Mouse (Mus musculus): ENCODE results near the gene Ly6g. TPM values are rescaled to one million over a fixed set of nuclear protein-coding genes. Genes with fewer than 3 reads are reported as not detected.
"Not testable (repeated sequence)": the region's sequence is repeated elsewhere in the genome, so short reads cannot be mapped to it uniquely, and the experiment has no call there.

Gene Ly6g
- total RNA-seq (2021), result not detected

DNA sequence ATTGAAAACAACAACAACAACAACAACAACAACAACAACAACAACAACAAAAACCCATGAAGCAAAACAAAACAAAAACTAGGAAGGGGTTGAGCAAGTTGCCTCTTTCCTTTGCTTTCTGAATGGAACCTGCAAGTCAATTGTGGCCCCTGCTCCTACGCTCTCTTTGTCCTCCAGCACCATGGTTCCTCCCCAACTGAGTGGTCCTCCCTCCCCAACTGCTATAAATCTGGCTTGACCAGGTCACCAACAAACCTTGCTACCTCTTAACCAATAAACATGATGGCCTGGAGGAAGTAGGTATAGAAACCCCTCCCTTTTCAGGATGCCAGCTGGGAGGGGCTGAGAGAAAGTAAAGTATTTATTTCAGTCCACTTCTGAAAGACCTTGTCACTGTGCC, at the start of gene Ly6g:
Ly6g (plus strand) TSS at position 301 of the 400 bp plus-strand sequence.
- no peak for DNase-seq
- intact Hi-C loops (cut with DNase I), result no loop called here

- intact Hi-C loops (cut with DNase I); DNase-seq: not testable (repeated sequence)
Measured at GRCm38 (mm10) chr15:75110424-75110823, 44.6 kb upstream of the Ly6g start.

- intact Hi-C loops (cut with DNase I); DNase-seq: not testable (repeated sequence)
Measured at GRCm38 (mm10) chr15:75111861-75112630, 43.0 kb upstream of the Ly6g start, which contains the start of gene Ly6c2. Ly6c2 (minus strand) TSS chr15:75111970.

DNA sequence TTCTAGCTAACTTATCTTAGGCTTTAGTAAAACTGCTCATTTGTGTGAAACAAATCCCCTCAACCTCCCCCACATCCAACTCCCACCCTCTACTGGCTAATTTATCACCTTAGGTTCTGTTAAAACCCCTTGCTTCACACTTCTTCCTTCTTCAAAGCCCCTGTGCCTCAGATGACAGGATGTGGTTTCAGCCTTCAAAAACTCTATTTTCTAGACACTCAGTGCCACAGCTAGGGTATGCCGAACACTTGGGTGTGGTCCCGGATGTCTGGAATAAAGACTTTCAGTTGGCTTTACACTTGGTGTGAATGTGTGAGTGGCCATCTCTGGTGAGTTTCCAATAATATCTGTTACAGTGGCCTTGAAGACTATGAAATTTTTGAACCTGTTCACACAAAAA, 38.5 kb upstream of the Ly6g start:
- DNase-seq, result no peak
- intact Hi-C loops (cut with DNase I), result no loop called here

DNA sequence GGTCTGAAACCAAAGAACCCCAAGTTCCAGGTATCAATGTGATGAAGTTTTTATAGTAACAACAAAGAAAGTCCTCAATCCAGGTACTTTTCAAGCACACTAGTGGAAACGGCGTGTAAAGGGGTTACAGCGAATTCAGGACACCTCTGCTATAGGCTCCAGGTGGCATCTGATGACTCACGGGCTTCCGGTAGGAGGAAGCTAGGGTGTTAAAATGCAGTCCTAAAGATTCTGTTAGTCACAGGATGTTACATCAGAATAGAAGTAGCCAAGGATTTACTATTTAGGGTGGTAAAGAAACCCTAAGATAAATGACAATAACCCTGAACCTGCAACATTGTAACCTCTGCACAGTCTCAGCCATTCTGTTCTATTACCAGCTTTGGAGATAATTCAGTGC, 37.6 kb upstream of the Ly6g start:
- DNase-seq; intact Hi-C loops (cut with DNase I): not testable (repeated sequence)

- DNase-seq, result peak; percentile 22 to 54
- intact Hi-C loops (cut with DNase I), result not testable (repeated sequence)
Measured at GRCm38 (mm10) chr15:75118742-75119141, 36.3 kb upstream of the Ly6g start.

GRCm38 (mm10) chr15:75120066-75120465, 35.0 kb upstream of the Ly6g start:
- intact Hi-C loops (cut with DNase I), result no loop called here
- peak; percentile 5 to 22 for DNase-seq

- intact Hi-C loops (cut with DNase I); DNase-seq: not testable (repeated sequence)
Measured at GRCm38 (mm10) chr15:75132346-75132745, 22.7 kb upstream of the Ly6g start.

DNA sequence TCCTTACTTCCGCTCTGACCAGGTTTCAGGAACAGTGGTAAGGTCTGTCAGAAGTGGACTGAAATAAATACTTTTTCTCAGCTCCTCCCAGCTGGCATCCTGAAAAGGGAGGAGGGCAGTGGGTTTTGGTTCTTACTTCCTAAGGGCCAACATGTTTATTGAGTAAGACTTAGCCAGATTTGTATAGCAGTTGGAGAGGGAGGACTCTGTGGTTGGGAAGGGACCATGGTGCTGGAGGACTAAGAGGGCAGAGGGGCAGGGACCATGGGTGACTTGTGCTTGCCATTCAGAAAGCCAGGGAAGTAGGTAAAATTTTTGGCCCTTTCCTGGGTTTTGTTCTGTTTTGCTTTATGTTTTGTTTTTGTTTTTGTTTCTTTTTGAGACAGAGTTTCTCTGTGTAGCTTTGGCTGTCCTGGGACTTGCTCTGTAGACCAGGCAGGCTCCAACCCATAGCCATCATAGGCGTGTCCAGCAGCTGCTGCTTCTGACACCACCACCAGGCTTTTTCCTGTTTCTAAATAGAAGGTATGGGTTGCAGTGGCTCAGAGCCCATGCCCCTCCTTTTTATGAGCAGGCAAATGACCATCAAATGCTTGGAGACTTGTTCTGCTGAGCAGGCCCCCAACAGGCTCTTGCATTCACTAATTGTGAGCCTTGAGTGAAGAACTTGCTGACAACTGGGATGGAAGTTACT, 19.8 kb upstream of the Ly6g start:
- DNase-seq; intact Hi-C loops (cut with DNase I): not testable (repeated sequence)

DNA sequence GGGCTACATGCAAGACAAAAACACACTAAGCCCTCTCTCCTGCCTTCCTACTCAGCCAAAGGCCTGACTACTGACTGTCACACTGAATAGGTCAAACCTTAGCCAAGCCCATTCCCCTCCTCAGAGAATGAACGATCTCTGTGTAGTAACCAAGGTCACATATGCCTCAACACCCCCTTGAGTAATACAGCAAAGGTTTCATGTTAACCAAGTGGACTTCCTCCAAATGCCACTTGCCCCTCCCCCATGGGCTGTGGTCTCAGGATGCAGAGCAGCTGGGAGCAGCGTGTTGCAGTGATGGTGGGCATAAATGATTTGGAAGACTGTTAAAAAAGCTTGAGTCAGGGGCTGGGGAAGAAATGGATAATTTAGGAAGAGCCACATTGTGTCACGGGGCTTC, 17.3 kb upstream of the Ly6g start:
- DNase-seq; intact Hi-C loops (cut with DNase I): not testable (repeated sequence)

GRCm38 (mm10) chr15:75141812-75142360, 13.2 kb upstream of the Ly6g start:
- DNase-seq, result peak; percentile 10 to 35
- intact Hi-C loops (cut with DNase I), result not testable (repeated sequence)

- intact Hi-C loops (cut with DNase I), result no loop called here
Measured at GRCm38 (mm10) chr15:75143735-75144134, 11.3 kb upstream of the Ly6g start.

DNA sequence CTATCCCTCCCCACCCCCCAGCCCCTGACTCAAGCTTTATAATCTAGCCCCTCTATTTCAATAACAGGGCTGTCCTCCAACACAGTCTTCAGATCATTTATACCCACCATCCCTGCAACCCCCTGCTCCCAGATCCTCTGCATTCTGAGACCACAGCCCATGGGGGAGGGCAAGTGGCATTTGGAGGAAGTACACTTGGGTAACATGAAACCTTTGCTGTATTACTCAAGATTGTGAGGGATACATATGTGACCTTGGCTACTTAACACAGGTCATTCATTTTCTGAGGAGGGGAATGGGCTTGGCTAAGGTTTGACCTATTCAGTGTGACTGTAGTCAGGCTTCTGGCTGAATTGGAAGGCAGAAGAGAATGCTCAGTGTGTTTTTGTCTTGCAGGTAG, 2.0 kb upstream of the Ly6g start:
- intact Hi-C loops (cut with DNase I), result no loop called here
- no peak for DNase-seq

More at GRCm38 (mm10) chr15:75143735-75144134, 11.3 kb upstream of the Ly6g start:
- DNase-seq, result no peak

DNA sequence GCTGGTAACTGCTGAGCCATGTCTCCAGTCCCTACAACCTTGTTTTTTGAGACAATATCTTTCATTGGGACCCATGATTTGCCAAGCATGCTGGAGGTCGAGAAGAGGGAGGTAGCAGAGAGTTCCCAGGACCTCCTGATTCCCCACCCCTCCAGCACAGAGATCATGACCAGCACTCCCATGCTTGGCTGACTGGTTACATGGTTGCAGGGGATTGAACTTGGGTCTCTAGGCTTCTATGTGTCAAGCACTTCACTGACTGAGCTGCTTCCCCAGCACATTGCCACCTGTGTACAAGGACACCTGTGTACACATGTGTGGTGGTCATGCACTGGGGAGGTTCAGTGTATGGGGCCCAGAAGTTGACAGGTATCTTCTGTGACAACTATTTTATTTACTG, 2.6 kb downstream of the Ly6g start:
- no peak for DNase-seq
- intact Hi-C loops (cut with DNase I), result no loop called here

GRCm38 (mm10) chr15:75175506-75175905, 20.5 kb downstream of the Ly6g start:
- peak; percentile 7 to 15 for DNase-seq
- intact Hi-C loops (cut with DNase I), result no loop called here

DNA sequence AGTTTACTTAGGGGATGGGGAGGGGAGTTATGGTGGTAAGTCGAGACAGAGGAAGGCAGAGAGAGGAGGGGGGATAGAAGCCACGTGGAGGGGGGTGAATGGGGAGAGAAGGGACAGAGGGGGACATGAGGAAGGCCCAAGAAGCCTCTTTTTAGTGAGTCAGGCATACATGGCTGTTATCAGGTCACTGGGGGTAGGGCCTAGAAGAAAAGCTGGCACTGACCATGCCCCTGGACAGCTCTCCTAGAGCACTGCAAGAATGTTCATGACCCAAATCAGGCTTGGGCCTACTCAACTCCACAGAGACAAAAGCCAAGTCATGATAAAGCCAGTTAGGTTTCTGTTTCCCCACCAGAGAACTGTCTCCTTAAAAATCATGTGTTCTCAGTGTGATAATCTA, 31.3 kb downstream of the Ly6g start:
- DNase-seq, result no peak
- intact Hi-C loops (cut with DNase I), result no loop called here

- peak in 1 of 2 experiments; percentile 6 for DNase-seq
- intact Hi-C loops (cut with DNase I), result no loop called here
Measured at GRCm38 (mm10) chr15:75189116-75189515, 34.1 kb downstream of the Ly6g start.

DNA sequence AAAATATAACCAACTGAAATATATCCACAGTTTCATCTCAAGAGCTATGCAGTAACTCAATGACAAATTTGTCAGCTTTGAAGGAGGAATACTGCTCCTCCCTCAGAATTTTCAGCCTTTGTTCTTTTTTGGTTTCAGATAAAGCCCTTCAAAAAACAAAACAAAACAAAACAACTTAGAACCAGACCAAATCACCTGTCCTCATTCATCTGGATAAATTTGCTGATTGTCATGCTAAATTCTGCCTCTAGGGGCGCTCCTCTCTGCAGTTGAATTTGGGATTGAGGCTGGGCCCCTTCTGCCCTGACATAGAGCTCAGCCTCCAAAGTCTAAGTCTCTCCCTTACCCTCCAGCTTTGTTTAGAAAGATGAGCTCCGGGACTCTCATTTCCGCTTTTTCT, 35.5 kb downstream of the Ly6g start:
- peak; percentile 3 to 11 for DNase-seq

More for the DNA sequence above, 35.5 kb downstream of the Ly6g start:
- intact Hi-C loops (cut with DNase I), result not testable (repeated sequence)
